Mouse (Mus musculus): ENCODE data around the gene Susd2. TPM values are rescaled to one million over a fixed set of nuclear protein-coding genes. Genes with fewer than 3 reads are reported as not detected.

Susd2 gene
- polyA plus RNA-seq, 1 experiment from 2014 or later, result 2.1 TPM

- Histone ChIP-seq H3K4me2 (no peak overlapping the region), H3K27me3 (ENCODE audit: control insufficient read depth, insufficient read depth, low read length) (no peaks in the 10 kb centered on the region), H3K36me3 (ENCODE audit: control insufficient read depth, insufficient read depth, low read length) (peaks cover 4% of the 10 kb centered on the region; the same call in 1 of the 2 replicates), H3K4me3 (ENCODE audit: low read depth, low read length) (no peak overlapping the region), H3K9me3 (replicated peaks; ENCODE audit: control insufficient read depth, low read length) (no peaks in the 10 kb centered on the region), H3K27ac (ENCODE audit: low read depth, low read length) (no peak overlapping the region), H3K4me1 (ENCODE audit: control insufficient read depth, insufficient read depth, low read length) (peaks cover 9% of the 10 kb centered on the region), H3K9ac (ENCODE audit: low read depth, low read length) (no peak overlapping the region)
- 87% methylated on average over 4 of the region's 4 CpGs for WGBS (ENCODE audit: insufficient replicate concordance)
- ATAC-seq (replicated peaks; ENCODE audit: insufficient number of reproducible peaks, low FRiP score, low TSS enrichment), result no peak
Observed at GRCm38 (mm10) chr10:75662575-75662974, 18.8 kb upstream of the Susd2 start.

GRCm38 (mm10) chr10:75661876-75662275, 18.1 kb upstream of the Susd2 start:
- Histone ChIP-seq H3K9ac (ENCODE audit: low read depth, low read length) (no peak overlapping the region), H3K27ac (ENCODE audit: low read depth, low read length) (no peak overlapping the region), H3K9me3 (replicated peaks; ENCODE audit: control insufficient read depth, low read length) (no peaks in the 10 kb centered on the region), H3K4me2 (no peak overlapping the region), H3K4me3 (ENCODE audit: low read depth, low read length) (no peak overlapping the region), H3K4me1 (ENCODE audit: control insufficient read depth, insufficient read depth, low read length) (peaks cover 5% of the 10 kb centered on the region), H3K36me3 (ENCODE audit: control insufficient read depth, insufficient read depth, low read length) (peaks cover 7% of the 10 kb centered on the region; the same call in 1 of the 2 replicates), H3K27me3 (ENCODE audit: control insufficient read depth, insufficient read depth, low read length) (no peaks in the 10 kb centered on the region)
- no peak for ATAC-seq (replicated peaks; ENCODE audit: insufficient number of reproducible peaks, low FRiP score, low TSS enrichment)
- 90% methylated on average over 3 of the region's 3 CpGs for WGBS (ENCODE audit: insufficient replicate concordance)

- Histone ChIP-seq H3K36me3 (ENCODE audit: control insufficient read depth, insufficient read depth, low read length) (peaks cover 7% of the 10 kb centered on the region; the same call in 1 of the 2 replicates), H3K27me3 (ENCODE audit: control insufficient read depth, insufficient read depth, low read length) (no peaks in the 10 kb centered on the region), H3K27ac (ENCODE audit: low read depth, low read length) (no peak overlapping the region), H3K9me3 (replicated peaks; ENCODE audit: control insufficient read depth, low read length) (no peaks in the 10 kb centered on the region), H3K4me1 (ENCODE audit: control insufficient read depth, insufficient read depth, low read length) (peaks cover under 1% of the 10 kb centered on the region; the same call in 1 of the 2 replicates), H3K9ac (ENCODE audit: low read depth, low read length) (no peak overlapping the region), H3K4me2 (no peak overlapping the region), H3K4me3 (ENCODE audit: low read depth, low read length) (no peak overlapping the region)
- no peak for ATAC-seq (replicated peaks; ENCODE audit: insufficient number of reproducible peaks, low FRiP score, low TSS enrichment)
- WGBS (ENCODE audit: insufficient replicate concordance), result 83% methylated on average over 6 of the region's 6 CpGs
Observed at GRCm38 (mm10) chr10:75661381-75661780, 17.6 kb upstream of the Susd2 start.

- WGBS (ENCODE audit: insufficient replicate concordance), result 91% methylated on average over 7 of the region's 7 CpGs
- no peak overlapping the region for H3K27ac ChIP-seq (ENCODE audit: low read depth, low read length)
- peaks cover 13% of the 10 kb centered on the region for H3K36me3 ChIP-seq (ENCODE audit: control insufficient read depth, insufficient read depth, low read length)
- H3K9ac ChIP-seq (ENCODE audit: low read depth, low read length), result no peak overlapping the region
- H3K4me2 ChIP-seq, result no peak overlapping the region
- no peaks in the 10 kb centered on the region for H3K4me1 ChIP-seq (ENCODE audit: control insufficient read depth, insufficient read depth, low read length)
- no peaks in the 10 kb centered on the region for H3K9me3 ChIP-seq (replicated peaks; ENCODE audit: control insufficient read depth, low read length)
- no peak overlapping the region for H3K4me3 ChIP-seq (ENCODE audit: low read depth, low read length)
- ATAC-seq (replicated peaks; ENCODE audit: insufficient number of reproducible peaks, low FRiP score, low TSS enrichment), result no peak
- no peaks in the 10 kb centered on the region for H3K27me3 ChIP-seq (ENCODE audit: control insufficient read depth, insufficient read depth, low read length)
Observed at GRCm38 (mm10) chr10:75657772-75658171, 14.0 kb upstream of the Susd2 start.

GRCm38 (mm10) chr10:75657165-75657564, 13.4 kb upstream of the Susd2 start:
- WGBS (ENCODE audit: insufficient replicate concordance), result 92% methylated on average over 5 of the region's 5 CpGs
- H3K27me3 ChIP-seq (ENCODE audit: control insufficient read depth, insufficient read depth, low read length), result no peaks in the 10 kb centered on the region
- no peak for ATAC-seq (replicated peaks; ENCODE audit: insufficient number of reproducible peaks, low FRiP score, low TSS enrichment)
- no peak overlapping the region for H3K4me3 ChIP-seq (ENCODE audit: low read depth, low read length)
- H3K36me3 ChIP-seq (ENCODE audit: control insufficient read depth, insufficient read depth, low read length), result peaks cover 19% of the 10 kb centered on the region
- no peak overlapping the region for H3K27ac ChIP-seq (ENCODE audit: low read depth, low read length)
- no peaks in the 10 kb centered on the region for H3K4me1 ChIP-seq (ENCODE audit: control insufficient read depth, insufficient read depth, low read length)
- H3K9me3 ChIP-seq (replicated peaks; ENCODE audit: control insufficient read depth, low read length), result no peaks in the 10 kb centered on the region
- H3K9ac ChIP-seq (ENCODE audit: low read depth, low read length), result no peak overlapping the region
- H3K4me2 ChIP-seq, result no peak overlapping the region

- H3K4me2 ChIP-seq, result no peak overlapping the region
- H3K4me3 ChIP-seq (ENCODE audit: low read depth, low read length), result no peak overlapping the region
- no peaks in the 10 kb centered on the region for H3K4me1 ChIP-seq (ENCODE audit: control insufficient read depth, insufficient read depth, low read length)
- ATAC-seq (replicated peaks; ENCODE audit: insufficient number of reproducible peaks, low FRiP score, low TSS enrichment), result no peak
- no peaks in the 10 kb centered on the region for H3K9me3 ChIP-seq (replicated peaks; ENCODE audit: control insufficient read depth, low read length)
- WGBS (ENCODE audit: insufficient replicate concordance), result 91% methylated on average over 4 of the region's 4 CpGs
- H3K27me3 ChIP-seq (ENCODE audit: control insufficient read depth, insufficient read depth, low read length), result no peaks in the 10 kb centered on the region
- no peak overlapping the region for H3K9ac ChIP-seq (ENCODE audit: low read depth, low read length)
- no peak overlapping the region for H3K27ac ChIP-seq (ENCODE audit: low read depth, low read length)
- H3K36me3 ChIP-seq (ENCODE audit: control insufficient read depth, insufficient read depth, low read length), result peaks cover 23% of the 10 kb centered on the region
Observed at GRCm38 (mm10) chr10:75654053-75654452, 10.2 kb upstream of the Susd2 start.

- Histone ChIP-seq H3K4me1 (ENCODE audit: control insufficient read depth, insufficient read depth, low read length) (peaks cover 5% of the 10 kb centered on the region; the same call in 1 of the 2 replicates), H3K27me3 (ENCODE audit: control insufficient read depth, insufficient read depth, low read length) (no peaks in the 10 kb centered on the region), H3K27ac (ENCODE audit: low read depth, low read length) (no peak overlapping the region), H3K36me3 (ENCODE audit: control insufficient read depth, insufficient read depth, low read length) (peaks cover 23% of the 10 kb centered on the region), H3K4me3 (ENCODE audit: low read depth, low read length) (no peak overlapping the region), H3K9ac (ENCODE audit: low read depth, low read length) (no peak overlapping the region), H3K9me3 (replicated peaks; ENCODE audit: control insufficient read depth, low read length) (no peaks in the 10 kb centered on the region), H3K4me2 (no peak overlapping the region)
- no peak for ATAC-seq (replicated peaks; ENCODE audit: insufficient number of reproducible peaks, low FRiP score, low TSS enrichment)
- 94% methylated on average over 16 of the region's 16 CpGs for WGBS (ENCODE audit: insufficient replicate concordance)
Observed at GRCm38 (mm10) chr10:75651381-75652068, 7.7 kb upstream of the Susd2 start.

- 84% methylated on average over 6 of the region's 6 CpGs for WGBS (ENCODE audit: insufficient replicate concordance)
- Histone ChIP-seq H3K9ac (ENCODE audit: low read depth, low read length) (no peak overlapping the region), H3K36me3 (ENCODE audit: control insufficient read depth, insufficient read depth, low read length) (peaks cover 25% of the 10 kb centered on the region)
Observed at GRCm38 (mm10) chr10:75650306-75650902, 6.6 kb upstream of the Susd2 start.

More at GRCm38 (mm10) chr10:75650306-75650902, 6.6 kb upstream of the Susd2 start:
- no peak for ATAC-seq (replicated peaks; ENCODE audit: insufficient number of reproducible peaks, low FRiP score, low TSS enrichment)
- Histone ChIP-seq H3K27me3 (ENCODE audit: control insufficient read depth, insufficient read depth, low read length) (no peaks in the 10 kb centered on the region), H3K4me1 (ENCODE audit: control insufficient read depth, insufficient read depth, low read length) (peaks cover 5% of the 10 kb centered on the region; the same call in 1 of the 2 replicates), H3K27ac (ENCODE audit: low read depth, low read length) (no peak overlapping the region), H3K9me3 (replicated peaks; ENCODE audit: control insufficient read depth, low read length) (no peaks in the 10 kb centered on the region), H3K4me2 (no peak overlapping the region), H3K4me3 (ENCODE audit: low read depth, low read length) (no peak overlapping the region)
